Mouse (Mus musculus) adipocyte (in vitro differentiated cells): ENCODE results near the gene Tmem45a2.
"Not testable (repeated sequence)": the region's sequence is repeated elsewhere in the genome, so short reads cannot be mapped to it uniquely, and the experiment has no call there.

Experiments used
- DNase-seq: peaks from one replicate; pipeline ENCODE4 v3.0.0-alpha.2; 2016; ENCODE audit warnings: low spot score

Gene Tmem45a2

DNA sequence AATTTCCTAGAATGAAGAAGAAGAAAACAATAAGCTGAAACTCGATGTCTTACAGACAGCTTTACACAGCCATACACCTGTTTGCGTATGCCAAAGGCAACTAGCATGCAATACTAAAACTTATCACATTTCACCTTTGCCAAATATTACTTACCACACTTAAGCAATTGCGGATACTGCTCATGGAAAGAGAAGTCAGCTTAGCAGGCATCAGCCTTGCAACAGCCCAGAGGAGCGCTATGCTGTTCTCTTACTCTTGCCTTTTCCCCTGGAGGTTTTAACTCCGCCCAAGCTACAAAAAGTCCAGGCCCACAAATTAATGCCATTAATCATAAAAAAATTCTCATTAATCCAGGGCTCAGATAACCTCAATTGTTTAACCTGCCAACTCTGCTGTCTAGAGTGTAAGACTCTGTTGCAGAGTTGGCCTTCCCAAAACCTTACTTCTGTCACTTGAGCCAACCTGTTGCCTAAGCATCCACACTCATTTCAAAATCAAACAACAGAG lies at the start of gene Tmem45a2:
Gene Tmem45a2, minus strand, starts transcription at position 241 of the 508 bp plus-strand sequence.
- no peak for DNase-seq

- no peak for DNase-seq
Observed at GRCm38 (mm10) chr16:57117562-57117961, 46.4 kb upstream of the Tmem45a2 start.

DNA sequence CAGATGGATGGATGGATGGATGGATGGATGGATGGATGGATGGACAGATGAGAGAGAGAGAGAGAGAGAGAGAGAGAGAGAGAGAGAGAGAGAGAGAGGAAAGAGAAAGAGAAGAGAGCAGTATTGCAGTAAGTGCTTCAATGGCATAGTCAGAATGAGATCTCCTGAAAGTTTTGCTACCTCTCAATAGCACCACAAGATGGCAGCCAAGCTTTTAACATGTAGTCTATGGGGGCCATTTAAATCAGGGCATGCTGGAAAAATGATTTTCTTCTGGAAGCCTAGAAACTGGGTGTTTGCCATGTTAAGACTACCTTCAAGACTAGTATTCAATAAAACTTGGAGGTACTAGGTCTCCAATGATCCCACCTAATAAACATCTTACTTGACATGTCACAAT lies 44.9 kb upstream of the Tmem45a2 start:
- DNase-seq, result peak; percentile 72

DNA sequence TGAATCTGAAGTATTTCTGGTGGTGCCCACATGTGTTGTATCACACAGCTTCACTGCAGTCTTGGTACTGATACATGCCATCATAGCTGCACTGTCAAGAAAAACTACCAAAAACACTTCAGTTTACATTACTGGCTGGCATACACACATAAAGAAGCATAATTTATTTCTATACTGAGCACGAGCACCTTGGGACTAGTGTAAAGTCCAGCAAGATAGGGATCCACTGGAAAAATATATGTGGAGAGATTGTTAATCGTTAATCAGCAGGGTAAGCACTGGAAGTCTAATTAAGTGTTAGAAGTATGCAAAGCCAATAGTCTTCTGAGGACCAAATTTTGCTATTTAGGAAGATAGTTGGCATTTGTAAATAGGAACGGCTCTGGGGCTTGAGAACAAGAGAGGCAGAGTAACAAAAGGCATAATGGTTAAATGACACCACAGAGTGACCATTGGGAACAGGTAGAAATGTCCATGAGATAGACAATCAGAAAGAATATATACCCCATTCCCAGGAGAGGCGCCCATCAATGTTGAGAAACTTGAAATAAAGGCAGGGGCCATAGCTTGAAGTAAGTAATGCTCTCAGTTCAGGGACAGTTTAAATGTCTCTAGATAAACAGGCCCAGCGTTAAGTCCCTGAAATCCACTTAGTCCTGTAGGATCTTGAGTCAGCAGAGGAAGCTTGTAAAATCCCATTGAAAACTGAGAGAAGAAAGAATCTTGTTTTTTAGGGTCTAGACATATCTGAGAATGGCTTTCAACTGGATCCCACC lies 35.2 kb upstream of the Tmem45a2 start:
- DNase-seq, result no peak

- no peak for DNase-seq
Observed at GRCm38 (mm10) chr16:57101174-57101573, 30.0 kb upstream of the Tmem45a2 start.

DNA sequence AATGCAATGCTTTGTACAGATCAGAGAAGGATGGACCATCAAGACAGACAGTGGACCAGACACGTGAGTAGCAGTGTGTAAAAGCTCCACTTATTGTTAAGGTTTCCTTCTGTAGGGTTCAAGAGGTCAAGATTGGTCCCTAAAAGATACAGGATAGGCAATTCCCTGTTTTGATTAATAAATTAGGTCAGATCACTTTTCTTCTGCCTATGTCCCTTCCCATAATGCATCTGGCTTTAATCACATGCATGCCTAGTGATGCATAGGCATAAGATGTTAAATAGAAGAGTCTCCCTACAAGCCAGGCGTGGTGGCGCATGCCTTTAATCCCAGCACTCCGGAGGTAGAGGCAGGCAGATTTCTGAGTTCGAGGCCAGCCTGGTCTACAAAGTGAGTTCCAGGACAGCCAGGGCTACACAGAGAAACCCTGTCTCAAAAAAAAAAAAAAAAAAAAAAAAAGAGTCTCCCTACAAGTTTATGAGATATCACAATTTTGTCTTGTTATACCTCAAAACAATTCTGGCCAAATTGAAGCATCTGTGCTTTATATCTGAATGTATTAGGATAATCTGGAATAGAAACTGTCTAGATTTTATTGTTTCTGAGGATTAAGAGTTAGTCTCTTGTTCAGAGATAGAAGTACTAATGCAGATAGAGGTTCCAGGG lies 28.5 kb upstream of the Tmem45a2 start:
- DNase-seq, result no peak

DNA sequence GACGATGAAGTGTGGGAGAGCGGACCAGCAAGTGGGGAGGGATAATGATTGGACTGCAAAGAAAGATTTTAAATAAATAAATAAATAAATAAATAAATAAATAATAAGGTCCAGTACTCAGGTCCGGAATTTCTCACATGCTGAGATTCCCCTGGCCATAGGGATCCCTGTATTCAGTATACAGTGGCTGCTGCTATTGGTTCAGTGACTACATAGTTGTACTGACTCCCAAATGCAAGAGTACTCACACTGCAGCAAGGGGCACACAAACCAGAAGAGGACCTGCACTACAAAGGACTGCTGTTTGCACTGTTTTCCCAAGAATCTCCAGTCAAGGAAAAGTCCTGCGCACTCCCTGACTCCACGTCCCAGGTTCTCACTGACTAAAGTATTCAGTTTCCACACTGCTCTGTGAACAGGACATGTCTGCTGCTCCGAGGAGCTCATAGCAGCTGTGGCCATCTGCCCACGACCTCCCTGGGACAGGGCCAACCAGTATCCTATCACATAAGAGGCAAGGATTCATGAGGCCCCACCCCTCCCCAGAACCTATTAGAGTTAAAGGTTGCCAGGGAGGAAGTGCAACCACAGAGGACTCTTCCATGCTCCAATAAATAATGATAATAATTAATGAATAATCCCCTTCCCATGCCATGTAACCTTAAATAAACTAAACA lies 27.4 kb upstream of the Tmem45a2 start:
- DNase-seq, result no peak

- DNase-seq, result no peak
Observed at GRCm38 (mm10) chr16:57092911-57093605, 21.9 kb upstream of the Tmem45a2 start.

DNA sequence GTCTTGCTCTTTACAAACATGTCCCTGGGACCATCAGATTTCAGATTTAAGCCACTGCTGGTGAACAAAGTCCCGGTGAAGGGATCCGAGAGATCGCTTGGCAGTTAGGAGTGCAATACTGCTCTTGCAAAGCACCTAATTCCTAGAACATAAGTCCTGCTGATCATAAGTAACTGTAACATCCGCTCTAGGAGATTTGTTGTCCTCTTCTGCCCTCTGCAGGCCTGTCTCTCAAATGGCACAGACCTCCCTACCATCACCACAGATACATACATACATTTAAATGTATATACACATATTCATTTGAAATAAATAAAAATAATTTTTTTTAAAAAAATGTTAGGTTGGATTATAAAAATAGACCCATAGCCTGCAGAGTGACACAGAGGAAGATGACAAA lies 21.3 kb upstream of the Tmem45a2 start:
- peak; percentile 70 for DNase-seq

GRCm38 (mm10) chr16:57079577-57079976 lies 8.4 kb upstream of the Tmem45a2 start:
- DNase-seq, result no peak

GRCm38 (mm10) chr16:57075986-57076385 lies 4.8 kb upstream of the Tmem45a2 start:
- peak; percentile 17 for DNase-seq

DNA sequence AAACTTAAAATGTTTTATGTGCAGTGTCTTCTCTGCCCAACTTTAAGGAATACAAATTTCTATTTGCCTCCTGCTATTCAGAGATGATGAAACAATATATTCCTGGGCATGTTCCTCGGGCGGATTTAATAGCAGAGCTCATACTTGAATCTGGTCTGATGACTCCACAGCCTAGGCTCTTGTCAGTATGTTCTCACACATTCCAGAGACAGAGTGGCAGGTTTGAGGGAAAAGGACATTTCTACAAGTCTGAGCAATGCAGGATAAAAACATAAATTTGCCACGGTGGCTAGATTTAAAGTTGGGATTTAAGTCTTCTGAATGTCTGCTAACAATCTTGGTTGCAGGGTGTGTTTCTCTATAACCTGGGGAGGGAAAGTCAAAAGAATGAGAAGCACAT lies 9.1 kb downstream of the Tmem45a2 start:
- DNase-seq, result no peak

- no peak for DNase-seq
Observed at GRCm38 (mm10) chr16:57056995-57057394, 14.2 kb downstream of the Tmem45a2 start.

DNA sequence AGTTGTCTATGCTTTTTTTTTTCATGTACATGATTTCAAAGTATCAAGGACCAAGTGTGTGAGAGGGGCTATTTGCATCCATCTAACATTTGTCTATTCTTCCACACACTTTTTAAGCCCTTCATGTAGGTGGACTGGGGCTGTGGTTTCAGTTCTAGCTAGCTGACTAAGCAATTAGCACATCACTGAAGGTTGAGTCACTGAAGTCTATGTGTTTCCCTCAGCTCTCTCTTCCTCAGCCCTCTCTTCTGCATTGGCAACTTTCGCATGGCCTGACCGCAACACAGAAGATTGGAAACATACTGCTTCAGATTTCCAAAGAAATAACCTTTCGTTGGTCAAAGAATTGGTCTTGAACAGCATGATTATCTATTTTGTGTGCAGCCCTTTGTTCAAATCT lies 21.2 kb downstream of the Tmem45a2 start:
- DNase-seq, result no peak

DNA sequence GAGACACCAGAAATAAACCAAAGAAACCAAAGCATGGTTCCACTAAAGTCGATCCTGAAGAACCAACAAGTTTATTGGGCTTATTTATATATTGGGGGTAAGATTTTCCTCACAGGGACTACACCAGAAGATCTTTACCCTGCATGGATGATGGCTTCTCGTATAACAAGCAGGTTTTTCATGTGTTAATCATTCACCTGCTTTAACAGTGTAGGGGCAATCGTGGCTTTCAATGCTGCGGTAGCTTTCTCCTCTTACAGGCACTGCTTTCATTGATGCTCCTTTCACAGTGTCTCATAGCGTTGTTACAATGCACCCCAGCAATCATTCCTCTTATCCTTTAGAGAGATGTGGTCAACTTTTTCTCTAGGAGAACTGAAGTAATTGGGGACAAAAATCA lies 32.6 kb downstream of the Tmem45a2 start:
- no peak for DNase-seq

GRCm38 (mm10) chr16:57030150-57030885 lies 40.9 kb downstream of the Tmem45a2 start:
- peak; percentile 13 for DNase-seq

DNA sequence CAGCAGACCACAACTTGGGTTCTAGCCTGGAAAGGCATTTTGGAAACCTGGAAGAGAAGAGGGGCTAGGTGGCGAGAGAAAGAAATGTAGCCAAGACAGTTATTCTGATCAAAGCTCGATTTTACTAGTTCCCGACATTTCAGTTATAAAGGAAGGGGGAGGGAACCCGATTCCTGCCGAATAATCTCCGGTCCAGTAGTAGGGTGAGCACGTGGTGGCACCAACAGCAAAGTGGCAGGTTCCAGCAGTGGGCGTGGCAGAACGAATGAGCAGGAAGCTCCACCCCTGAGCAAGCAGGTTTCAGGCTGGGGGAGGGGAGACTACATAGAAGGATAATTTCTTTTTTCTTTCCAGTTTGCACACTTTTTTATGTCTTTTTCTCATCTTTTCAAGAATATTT lies 72.9 kb downstream of the Tmem45a2 start:
- not testable (repeated sequence) for DNase-seq
